Mouse (Mus musculus) cerebellum, postnatal 10 days (tissue): ENCODE results near the gene Rinl.

Experiments used
- DNase-seq, 2 experiments: peaks; one replicate each; pipeline ENCODE4 v3.0.0; 2021; ENCODE audit warnings: mixed read lengths in 2 of 2

Rinl gene

GRCm38 (mm10) chr7:28810107-28811066 lies 21.6 kb downstream of the Rinl start:
- DNase-seq: peak; percentile 99

GRCm38 (mm10) chr7:28811228-28811627 lies 22.5 kb downstream of the Rinl start:
- DNase-seq: peak; percentile 99

GRCm38 (mm10) chr7:28811640-28812275 lies 23.0 kb downstream of the Rinl start:
- DNase-seq: peak in 1 of 2 experiments; percentile 33

GRCm38 (mm10) chr7:28812436-28812835 lies 23.7 kb downstream of the Rinl start:
- peak; percentile 6 to 45 for DNase-seq

GRCm38 (mm10) chr7:28812949-28813348 lies 24.2 kb downstream of the Rinl start:
- peak in 1 of 2 experiments; percentile 23 for DNase-seq

- no peak for DNase-seq
Observed at GRCm38 (mm10) chr7:28814306-28815034, 25.7 kb downstream of the Rinl start.

- DNase-seq: no peak
Observed at GRCm38 (mm10) chr7:28815230-28815629, 26.5 kb downstream of the Rinl start.

GRCm38 (mm10) chr7:28816201-28816600 lies 27.4 kb downstream of the Rinl start:
- peak in 1 of 2 experiments; percentile 27 for DNase-seq

- DNase-seq: peak; percentile 35 to 40
Observed at GRCm38 (mm10) chr7:28816920-28817319, 28.2 kb downstream of the Rinl start.

GRCm38 (mm10) chr7:28817524-28817923 lies 28.8 kb downstream of the Rinl start:
- DNase-seq: no peak

- peak in 1 of 2 experiments; percentile 24 for DNase-seq
Observed at GRCm38 (mm10) chr7:28817957-28818356, 29.2 kb downstream of the Rinl start.

GRCm38 (mm10) chr7:28818436-28818835 lies 29.7 kb downstream of the Rinl start:
- DNase-seq: peak; percentile 43 to 47

GRCm38 (mm10) chr7:28818861-28819452 lies 30.2 kb downstream of the Rinl start:
- DNase-seq: no peak

- no peak for DNase-seq
Observed at GRCm38 (mm10) chr7:28819571-28819970, 30.8 kb downstream of the Rinl start.

GRCm38 (mm10) chr7:28820358-28821260 lies 31.8 kb downstream of the Rinl start:
- peak in 1 of 2 experiments; percentile 27 for DNase-seq

- DNase-seq: peak; percentile 69 to 74
Observed at GRCm38 (mm10) chr7:28821261-28821831, 32.6 kb downstream of the Rinl start.

- DNase-seq: peak in 1 of 2 experiments; percentile 25
Observed at GRCm38 (mm10) chr7:28822556-28822955, 33.8 kb downstream of the Rinl start.

- peak in 1 of 2 experiments; percentile 23 for DNase-seq
Observed at GRCm38 (mm10) chr7:28822993-28823903, 34.5 kb downstream of the Rinl start.

- no peak for DNase-seq
Observed at GRCm38 (mm10) chr7:28823932-28824331, 35.2 kb downstream of the Rinl start.
